Mouse (Mus musculus): ENCODE results near the gene Tmod2. TPM values are rescaled to one million over a fixed set of nuclear protein-coding genes. Genes with fewer than 3 reads are reported as not detected.

Gene Tmod2
- polyA plus RNA-seq, 1 experiment from 2014 or later: 63.2 TPM

DNA sequence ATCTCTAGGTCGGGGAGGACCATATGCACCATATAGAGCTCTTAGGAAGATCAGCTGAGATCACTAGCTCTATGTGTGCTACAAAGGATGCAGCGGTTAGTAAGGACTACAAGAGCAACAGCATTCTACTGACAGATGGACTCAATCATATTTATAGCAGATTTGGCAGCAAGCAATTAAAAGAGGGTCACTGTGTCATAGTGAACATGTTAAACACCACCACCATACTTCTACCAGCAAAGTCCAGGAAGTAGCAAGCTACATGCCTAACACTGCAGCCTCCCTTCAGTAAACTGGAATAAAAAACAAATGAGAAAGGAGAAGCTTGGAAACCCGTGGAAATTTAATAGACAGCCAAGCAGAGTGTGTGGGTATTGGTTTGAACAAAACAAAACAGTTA lies 5.4 kb upstream of the Tmod2 start:
- Histone ChIP-seq H3K36me3 (ENCODE audit: control insufficient read depth, insufficient read depth, low read length) (no peaks in the 10 kb centered on the region), H3K9me3 (ENCODE audit: control insufficient read depth, low read length) (no peaks in the 10 kb centered on the region)

DNA sequence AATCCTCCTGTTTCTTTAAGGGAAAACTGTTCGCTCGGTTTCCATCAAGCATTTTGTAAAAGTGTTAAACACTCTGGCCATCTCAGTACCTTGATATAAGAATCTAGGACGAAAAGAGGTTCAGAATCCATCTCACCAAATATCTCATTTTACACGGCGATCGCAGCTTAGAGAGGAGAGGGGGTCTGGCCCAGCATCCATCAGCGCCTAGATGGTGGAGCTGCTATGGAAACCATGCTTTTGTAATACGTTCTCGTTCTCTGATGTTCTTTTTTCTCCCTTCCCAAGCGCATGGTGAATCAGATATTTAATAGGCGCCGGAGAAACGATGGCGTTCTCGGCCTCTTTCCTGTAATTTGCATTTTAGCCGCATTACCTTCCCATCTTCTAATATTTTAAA lies 1.2 kb downstream of the Tmod2 start:
- ATAC-seq (ENCODE audit: low FRiP score) (no peak), DNase-seq (ENCODE audit: low spot score, missing footprints) (peak; percentile 90)
- Histone ChIP-seq H3K4me3 (ENCODE audit: low read depth, low read length) (peak overlapping the region; percentile 60), H3K27ac (ENCODE audit: low read depth, low read length) (no peak overlapping the region; the same call in 1 of the 2 replicates), H3K27me3 (ENCODE audit: control insufficient read depth, insufficient read depth, low read length) (no peaks in the 10 kb centered on the region; the same call in 1 of the 2 replicates), H3K9ac (ENCODE audit: low read length) (peak overlapping the region; percentile 67), H3K9me3 (ENCODE audit: control insufficient read depth, low read length) (no peaks in the 10 kb centered on the region), H3K4me2 (peak overlapping the region; percentile 76), H3K36me3 (ENCODE audit: control insufficient read depth, insufficient read depth, low read length) (no peaks in the 10 kb centered on the region), H3K4me1 (ENCODE audit: control insufficient read depth, insufficient read depth, low read length) (no peaks in the 10 kb centered on the region; the same call in 1 of the 2 replicates)
- WGBS: 16% methylated on average over 16 of the region's 16 CpGs

More for the DNA sequence above, 5.4 kb upstream of the Tmod2 start:
- Histone ChIP-seq H3K9ac (ENCODE audit: low read length) (no peak overlapping the region), H3K27me3 (ENCODE audit: control insufficient read depth, insufficient read depth, low read length) (no peaks in the 10 kb centered on the region; the same call in 1 of the 2 replicates), H3K4me2 (no peak overlapping the region), H3K4me1 (ENCODE audit: control insufficient read depth, insufficient read depth, low read length) (no peaks in the 10 kb centered on the region), H3K27ac (ENCODE audit: low read depth, low read length) (no peak overlapping the region), H3K4me3 (ENCODE audit: low read depth, low read length) (no peak overlapping the region)
- DNase-seq (ENCODE audit: low spot score, missing footprints): no peak
- no peak for ATAC-seq (ENCODE audit: low FRiP score)
- 76% methylated on average over 3 of the region's 3 CpGs for WGBS

DNA sequence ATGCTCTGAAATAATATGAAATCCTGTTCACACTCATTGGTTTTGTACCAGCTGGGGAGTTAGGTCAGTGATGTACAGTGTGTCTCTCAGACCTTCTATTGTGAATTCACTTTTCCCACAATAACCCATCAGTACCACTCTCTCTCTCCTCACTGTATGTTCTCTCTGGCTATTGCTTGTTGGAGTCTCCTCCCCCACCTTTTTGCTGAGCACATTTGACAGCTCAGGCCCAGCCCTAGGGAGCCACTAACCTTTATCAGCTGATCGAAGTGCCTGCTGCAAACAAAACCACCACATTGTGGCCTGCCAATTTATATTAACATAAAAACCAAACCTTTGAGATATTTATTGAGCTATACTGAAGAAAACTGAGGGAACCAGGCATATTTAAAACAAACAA lies 1.6 kb downstream of the Tmod2 start:
- Histone ChIP-seq H3K27me3 (ENCODE audit: control insufficient read depth, insufficient read depth, low read length) (no peaks in the 10 kb centered on the region; the same call in 1 of the 2 replicates), H3K36me3 (ENCODE audit: control insufficient read depth, insufficient read depth, low read length) (no peaks in the 10 kb centered on the region), H3K4me1 (ENCODE audit: control insufficient read depth, insufficient read depth, low read length) (no peaks in the 10 kb centered on the region; the same call in 1 of the 2 replicates), H3K9ac (ENCODE audit: low read length) (no peak overlapping the region), H3K4me2 (peak overlapping the region; percentile 76; the same call in 1 of the 2 replicates), H3K27ac (ENCODE audit: low read depth, low read length) (no peak overlapping the region), H3K9me3 (ENCODE audit: control insufficient read depth, low read length) (no peaks in the 10 kb centered on the region), H3K4me3 (ENCODE audit: low read depth, low read length) (peak overlapping the region; percentile 60)
- DNase-seq (ENCODE audit: low spot score, missing footprints): no peak
- no peak for ATAC-seq (ENCODE audit: low FRiP score)
- WGBS: 52% methylated on average over 1 of the region's 1 CpGs

DNA sequence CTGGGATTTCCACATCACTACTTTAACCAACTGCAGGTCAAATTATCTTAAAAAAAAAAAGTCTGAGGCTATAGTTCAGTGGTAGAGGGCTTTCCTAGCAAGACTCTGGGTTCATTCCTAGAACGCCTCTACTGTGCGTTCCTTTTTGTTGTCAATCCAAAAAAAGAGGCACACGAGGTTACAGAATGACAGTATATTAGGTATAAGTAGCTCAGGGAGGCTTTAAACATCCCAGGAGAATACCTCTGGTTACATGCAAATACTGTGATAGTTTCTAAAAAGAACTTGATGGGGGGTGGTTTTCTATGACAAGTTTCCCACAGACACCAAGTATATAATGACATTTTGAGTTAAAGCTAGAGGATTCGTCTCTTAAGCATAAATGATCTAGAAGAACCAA lies 3.6 kb downstream of the Tmod2 start:
- no peaks in the 10 kb centered on the region for H3K9me3 ChIP-seq (ENCODE audit: control insufficient read depth, low read length)
- no peak overlapping the region for H3K27ac ChIP-seq (ENCODE audit: low read depth, low read length)
- no peaks in the 10 kb centered on the region; the same call in 1 of the 2 replicates for H3K27me3 ChIP-seq (ENCODE audit: control insufficient read depth, insufficient read depth, low read length)
- no peak for ATAC-seq (ENCODE audit: low FRiP score)
- no peak for DNase-seq (ENCODE audit: low spot score, missing footprints)
- H3K9ac ChIP-seq (ENCODE audit: low read length): no peak overlapping the region
- H3K4me3 ChIP-seq (ENCODE audit: low read depth, low read length): no peak overlapping the region
- H3K4me1 ChIP-seq (ENCODE audit: control insufficient read depth, insufficient read depth, low read length): no peaks in the 10 kb centered on the region; the same call in 1 of the 2 replicates
- no peak overlapping the region for H3K4me2 ChIP-seq
- no peaks in the 10 kb centered on the region for H3K36me3 ChIP-seq (ENCODE audit: control insufficient read depth, insufficient read depth, low read length)
- WGBS: 93% methylated on average over 4 of the region's 4 CpGs

DNA sequence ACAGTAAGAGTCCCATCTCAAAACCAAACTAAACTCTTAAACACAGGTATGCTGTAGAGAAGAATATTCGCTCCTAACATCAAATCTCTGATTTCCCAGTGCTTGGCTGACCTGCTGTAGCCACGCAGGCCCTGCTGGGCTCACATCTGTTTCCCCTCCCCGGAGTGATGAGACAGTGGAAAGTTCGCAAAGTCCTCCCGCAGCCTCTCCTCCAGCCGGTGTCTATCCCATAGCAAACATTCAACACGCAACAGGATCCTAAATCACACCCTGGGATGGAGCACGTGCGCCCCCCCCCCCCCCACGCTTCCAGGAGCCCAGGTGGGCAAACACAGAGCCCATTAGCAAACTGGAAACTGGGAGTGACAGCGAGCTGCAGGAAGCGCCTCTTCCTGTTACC lies 9.6 kb downstream of the Tmod2 start:
- no peaks in the 10 kb centered on the region for H3K9me3 ChIP-seq (ENCODE audit: control insufficient read depth, low read length)
- no peaks in the 10 kb centered on the region for H3K27me3 ChIP-seq (ENCODE audit: control insufficient read depth, insufficient read depth, low read length)
- no peaks in the 10 kb centered on the region for H3K4me1 ChIP-seq (ENCODE audit: control insufficient read depth, insufficient read depth, low read length)
- no peak overlapping the region for H3K9ac ChIP-seq (ENCODE audit: low read length)
- H3K27ac ChIP-seq (ENCODE audit: low read depth, low read length): no peak overlapping the region
- ATAC-seq (ENCODE audit: low FRiP score): no peak
- H3K4me3 ChIP-seq (ENCODE audit: low read depth, low read length): no peak overlapping the region
- 60% methylated on average over 12 of the region's 12 CpGs for WGBS
- no peak overlapping the region for H3K4me2 ChIP-seq
- no peak for DNase-seq (ENCODE audit: low spot score, missing footprints)
- no peaks in the 10 kb centered on the region for H3K36me3 ChIP-seq (ENCODE audit: control insufficient read depth, insufficient read depth, low read length)

DNA sequence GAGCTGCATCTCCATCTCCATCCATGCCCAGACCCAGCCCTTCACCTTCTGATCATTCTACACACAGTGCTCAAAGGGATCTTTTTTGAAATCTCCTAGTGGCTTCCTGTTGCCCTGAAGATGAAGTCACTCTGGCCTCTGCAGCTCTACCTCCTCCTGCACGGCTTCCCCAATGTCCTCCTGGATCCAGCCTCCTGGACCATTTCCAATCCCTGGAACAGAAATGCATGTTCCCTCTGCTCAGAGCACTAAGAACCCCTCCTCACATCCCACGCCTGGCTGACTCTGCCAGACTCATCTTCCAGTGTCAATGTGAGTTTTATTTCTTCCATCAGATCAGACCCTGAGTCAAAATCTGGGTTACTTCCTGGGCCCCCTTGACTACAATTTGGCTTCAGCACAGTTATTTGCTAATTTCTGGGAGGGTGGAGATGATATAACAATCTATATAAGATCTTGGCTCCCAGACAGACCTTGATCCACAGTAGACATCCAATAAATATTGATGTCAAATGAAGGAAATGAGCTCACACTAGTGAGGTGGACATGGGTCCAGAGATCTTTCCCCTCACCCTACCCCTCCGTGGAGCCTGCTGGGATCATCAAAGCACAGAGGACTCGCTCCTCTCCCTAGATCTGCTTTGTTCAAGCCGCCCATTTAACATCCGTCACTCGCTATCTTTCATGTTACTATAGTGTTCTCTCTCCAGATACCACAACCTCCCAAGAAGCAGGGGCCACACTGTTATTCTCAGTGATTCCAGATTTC lies 10.8 kb downstream of the Tmod2 start:
- H3K4me1 ChIP-seq (ENCODE audit: control insufficient read depth, insufficient read depth, low read length): no peaks in the 10 kb centered on the region
- H3K27me3 ChIP-seq (ENCODE audit: control insufficient read depth, insufficient read depth, low read length): no peaks in the 10 kb centered on the region
- no peaks in the 10 kb centered on the region for H3K36me3 ChIP-seq (ENCODE audit: control insufficient read depth, insufficient read depth, low read length)
- whole genome bisulfite sequencing: 83% methylated on average over 7 of the region's 7 CpGs
- DNase-seq (ENCODE audit: low spot score, missing footprints) (peak; percentile 74), ATAC-seq (ENCODE audit: low FRiP score) (no peak)
- no peak overlapping the region for H3K9ac ChIP-seq (ENCODE audit: low read length)
- H3K4me3 ChIP-seq (ENCODE audit: low read depth, low read length): no peak overlapping the region
- H3K27ac ChIP-seq (ENCODE audit: low read depth, low read length): no peak overlapping the region
- H3K9me3 ChIP-seq (ENCODE audit: control insufficient read depth, low read length): no peaks in the 10 kb centered on the region
- no peak overlapping the region for H3K4me2 ChIP-seq

DNA sequence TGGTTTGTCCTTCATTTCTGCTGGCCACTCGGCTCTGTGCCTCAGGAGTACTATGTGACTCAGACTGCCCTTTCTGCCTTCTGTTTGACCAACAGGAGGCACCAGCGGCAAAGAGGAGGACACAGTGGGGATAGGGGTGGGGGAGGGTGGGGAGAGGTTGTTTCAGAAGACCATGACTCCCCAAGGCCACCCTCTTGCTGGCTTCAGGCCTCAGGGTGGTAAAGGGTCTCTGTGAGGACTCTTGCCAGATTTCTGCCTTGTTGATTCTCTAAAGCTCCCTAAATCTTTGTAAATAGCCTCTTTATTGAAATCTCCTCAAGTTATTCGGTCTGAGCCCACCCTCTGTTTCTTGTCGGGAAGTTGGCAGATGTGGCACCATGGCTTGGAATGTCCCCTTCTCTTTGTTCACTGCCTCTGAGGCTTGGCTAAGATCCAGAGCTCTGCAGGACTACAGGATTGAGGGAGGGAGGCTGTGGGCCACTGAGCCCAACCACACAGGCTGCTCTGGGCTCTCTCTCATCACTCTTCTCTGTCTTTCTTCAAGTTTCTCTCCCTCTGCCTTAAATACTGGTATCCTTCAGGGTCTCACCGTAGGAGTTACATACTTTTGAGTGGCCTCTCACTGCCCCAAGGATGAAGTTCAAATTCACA lies 11.8 kb downstream of the Tmod2 start:
- no peak overlapping the region for H3K27ac ChIP-seq (ENCODE audit: low read depth, low read length)
- peak; percentile 79 for DNase-seq (ENCODE audit: low spot score, missing footprints)
- H3K9ac ChIP-seq (ENCODE audit: low read length): no peak overlapping the region
- no peaks in the 10 kb centered on the region for H3K36me3 ChIP-seq (ENCODE audit: control insufficient read depth, insufficient read depth, low read length)
- no peaks in the 10 kb centered on the region for H3K4me1 ChIP-seq (ENCODE audit: control insufficient read depth, insufficient read depth, low read length)
- H3K4me3 ChIP-seq (ENCODE audit: low read depth, low read length): no peak overlapping the region
- WGBS: 39% methylated on average over 5 of the region's 5 CpGs
- no peak overlapping the region for H3K4me2 ChIP-seq
- H3K9me3 ChIP-seq (ENCODE audit: control insufficient read depth, low read length): no peaks in the 10 kb centered on the region
- no peaks in the 10 kb centered on the region for H3K27me3 ChIP-seq (ENCODE audit: control insufficient read depth, insufficient read depth, low read length)
- ATAC-seq (ENCODE audit: low FRiP score): peak; percentile 70

DNA sequence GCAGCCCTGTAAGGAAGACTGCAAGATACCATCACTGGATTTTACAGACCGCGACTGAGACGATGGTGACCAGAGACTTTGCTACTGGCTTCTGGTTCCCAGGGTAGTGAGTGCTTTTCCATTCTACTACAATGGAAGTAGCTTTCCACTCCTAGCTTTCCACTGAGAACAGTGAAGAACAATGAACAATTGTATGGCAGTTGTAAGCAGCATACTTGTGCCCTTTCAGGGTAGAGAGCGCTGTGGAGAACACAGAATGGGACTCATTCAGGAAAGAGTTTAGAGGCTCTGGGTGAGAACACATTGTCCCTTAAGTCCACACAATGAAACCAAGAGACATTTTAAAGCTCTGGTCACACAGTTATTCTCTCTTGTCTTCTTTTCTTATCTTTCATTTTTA lies 13.5 kb downstream of the Tmod2 start:
- Histone ChIP-seq H3K4me1 (ENCODE audit: control insufficient read depth, insufficient read depth, low read length) (no peaks in the 10 kb centered on the region), H3K27ac (ENCODE audit: low read depth, low read length) (no peak overlapping the region), H3K9ac (ENCODE audit: low read length) (no peak overlapping the region), H3K36me3 (ENCODE audit: control insufficient read depth, insufficient read depth, low read length) (no peaks in the 10 kb centered on the region), H3K27me3 (ENCODE audit: control insufficient read depth, insufficient read depth, low read length) (no peaks in the 10 kb centered on the region), H3K9me3 (ENCODE audit: control insufficient read depth, low read length) (no peaks in the 10 kb centered on the region), H3K4me3 (ENCODE audit: low read depth, low read length) (no peak overlapping the region), H3K4me2 (no peak overlapping the region)
- 81% methylated on average over 4 of the region's 4 CpGs for WGBS
- DNase-seq (ENCODE audit: low spot score, missing footprints) (no peak), ATAC-seq (ENCODE audit: low FRiP score) (no peak)

DNA sequence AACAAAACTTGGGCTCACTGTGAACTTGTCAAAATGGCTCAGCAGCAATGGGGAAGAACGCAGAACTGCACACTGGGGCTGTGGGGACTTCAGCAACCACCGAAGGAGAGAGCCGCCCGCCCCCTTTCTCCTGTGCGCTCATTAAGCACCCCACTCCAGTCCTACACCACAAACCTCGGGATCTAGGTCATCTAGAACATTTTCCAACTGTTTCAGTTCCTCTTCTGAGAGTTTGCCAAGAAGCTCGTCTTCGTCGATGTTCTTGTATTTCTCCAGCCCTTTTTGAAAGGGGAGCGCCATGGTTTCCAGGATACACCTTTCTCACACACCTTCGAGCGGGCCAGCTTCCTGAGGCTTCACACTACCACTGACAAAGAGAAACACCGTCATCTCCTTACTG lies 14.1 kb downstream of the Tmod2 start:
- Histone ChIP-seq H3K36me3 (ENCODE audit: control insufficient read depth, insufficient read depth, low read length) (no peaks in the 10 kb centered on the region; the same call in 1 of the 2 replicates), H3K4me3 (ENCODE audit: low read depth, low read length) (no peak overlapping the region), H3K4me1 (ENCODE audit: control insufficient read depth, insufficient read depth, low read length) (no peaks in the 10 kb centered on the region), H3K4me2 (no peak overlapping the region), H3K9me3 (ENCODE audit: control insufficient read depth, low read length) (no peaks in the 10 kb centered on the region), H3K27ac (ENCODE audit: low read depth, low read length) (no peak overlapping the region), H3K27me3 (ENCODE audit: control insufficient read depth, insufficient read depth, low read length) (no peaks in the 10 kb centered on the region), H3K9ac (ENCODE audit: low read length) (no peak overlapping the region)
- ATAC-seq (ENCODE audit: low FRiP score) (no peak), DNase-seq (ENCODE audit: low spot score, missing footprints) (no peak)
- WGBS: 93% methylated on average over 13 of the region's 13 CpGs

All from midbrain, embryonic 11.5 days (tissue).